Mouse (Mus musculus) liver, embryonic 14 days (tissue): ENCODE measurements around the gene Gspt1. TPM values are rescaled to one million over a fixed set of nuclear protein-coding genes. Genes with fewer than 3 reads are reported as not detected.

Source experiments
- polyA plus RNA-seq: library from polyadenylated mRNA; depleted of rRNA; stranded (reverse); fragments of >200 nt; gene quantifications from 2 replicates; pipeline ENCODE4 v1.2.3, GENCODE M21; 2012; rRNA removed

Gspt1 gene
- polyA plus RNA-seq: 44.3 and 44.6 TPM in 2 replicates

DNA sequence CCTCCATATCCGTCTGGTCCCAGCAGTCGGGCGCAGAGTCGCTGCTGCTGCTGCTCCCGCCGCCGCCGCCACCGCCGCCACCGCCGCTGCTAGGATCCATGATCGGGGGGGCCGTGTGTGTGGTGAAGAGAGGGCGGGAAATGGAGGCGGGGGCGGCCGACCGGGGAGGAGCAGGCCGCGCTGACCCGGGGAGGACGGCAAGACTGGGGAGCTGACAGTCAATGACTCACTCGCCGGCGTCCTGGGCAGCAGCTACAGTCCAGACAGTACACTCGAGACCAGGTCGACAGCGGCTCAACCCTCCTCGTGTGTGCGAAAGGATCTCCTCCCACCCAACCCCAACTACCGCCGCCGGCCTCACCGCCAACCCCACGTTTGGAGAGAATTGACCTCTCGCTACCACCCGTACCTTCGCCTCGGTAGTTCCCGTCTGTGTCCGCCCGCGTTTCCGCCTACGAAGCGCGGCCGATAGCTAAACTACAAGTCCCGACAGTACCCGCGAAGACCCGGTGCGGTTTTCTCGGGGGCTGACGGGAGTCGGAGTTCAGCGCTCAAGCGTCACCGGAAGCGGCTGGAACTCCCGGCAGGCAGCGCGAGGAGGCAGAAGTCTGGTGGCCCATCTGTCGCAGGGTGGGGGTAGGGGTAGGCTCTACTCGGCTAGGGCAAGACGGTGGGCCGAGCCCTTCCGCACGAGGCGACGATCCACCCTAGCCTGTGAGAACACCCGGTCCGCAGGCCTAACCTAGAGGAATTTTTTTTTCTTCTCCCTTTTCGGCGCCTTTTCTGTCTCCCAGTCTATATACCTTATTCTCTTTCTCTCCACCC is at the start of gene Gspt1:
Gspt1 (minus strand) TSS at position 428 of the 825 bp plus-strand sequence.

DNA sequence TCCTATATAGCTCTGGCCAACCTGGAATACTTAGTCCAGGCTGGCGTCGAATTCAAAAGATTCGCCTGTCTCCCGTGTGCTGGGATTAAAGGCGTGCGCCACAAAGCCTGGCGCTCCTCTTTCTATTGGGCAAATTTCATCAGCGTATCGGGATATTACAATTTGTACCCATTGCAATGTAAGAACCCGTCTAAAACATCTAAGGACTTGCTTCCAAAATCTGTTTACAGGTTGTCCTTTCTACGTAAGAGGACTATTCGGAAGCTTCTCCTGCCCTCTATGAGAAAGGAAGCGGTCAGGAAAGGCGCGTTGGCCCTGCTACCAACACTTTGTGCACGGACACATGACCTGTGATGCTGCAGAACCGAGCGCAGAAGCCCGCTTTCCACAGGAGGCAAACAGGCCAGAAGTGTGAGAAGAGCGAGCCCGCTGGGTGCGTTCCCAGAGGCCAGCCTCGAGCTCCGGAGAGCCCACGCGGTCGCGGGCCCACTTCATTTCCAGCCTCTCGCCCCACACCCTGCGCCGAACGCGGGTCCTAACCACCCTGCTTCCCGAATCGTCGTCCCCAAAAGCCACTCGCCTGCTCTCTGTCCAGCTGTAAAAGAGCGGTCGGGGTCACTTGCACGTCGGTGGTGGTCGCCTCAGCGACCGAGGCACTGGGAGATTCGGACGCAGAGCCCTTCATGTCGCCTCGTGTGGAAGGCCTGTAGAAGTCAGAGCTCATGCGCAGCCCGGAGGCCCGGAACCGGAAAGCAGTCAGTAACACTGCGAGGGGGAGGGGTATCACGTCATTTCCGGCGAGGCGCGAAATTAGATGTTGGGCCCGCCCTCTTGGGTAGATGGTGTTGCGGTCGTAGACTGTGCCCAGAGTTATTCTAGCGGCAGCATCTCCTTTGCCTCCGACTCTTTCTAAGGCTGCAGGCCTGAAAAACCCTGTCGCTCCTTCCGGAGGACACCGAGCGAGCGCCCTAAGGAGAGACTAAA is 51.3 kb downstream of the Gspt1 start, which contains the start of gene Rsl1d1:
Rsl1d1 (minus strand) TSS at position 761 of the 984 bp plus-strand sequence.

DNA sequence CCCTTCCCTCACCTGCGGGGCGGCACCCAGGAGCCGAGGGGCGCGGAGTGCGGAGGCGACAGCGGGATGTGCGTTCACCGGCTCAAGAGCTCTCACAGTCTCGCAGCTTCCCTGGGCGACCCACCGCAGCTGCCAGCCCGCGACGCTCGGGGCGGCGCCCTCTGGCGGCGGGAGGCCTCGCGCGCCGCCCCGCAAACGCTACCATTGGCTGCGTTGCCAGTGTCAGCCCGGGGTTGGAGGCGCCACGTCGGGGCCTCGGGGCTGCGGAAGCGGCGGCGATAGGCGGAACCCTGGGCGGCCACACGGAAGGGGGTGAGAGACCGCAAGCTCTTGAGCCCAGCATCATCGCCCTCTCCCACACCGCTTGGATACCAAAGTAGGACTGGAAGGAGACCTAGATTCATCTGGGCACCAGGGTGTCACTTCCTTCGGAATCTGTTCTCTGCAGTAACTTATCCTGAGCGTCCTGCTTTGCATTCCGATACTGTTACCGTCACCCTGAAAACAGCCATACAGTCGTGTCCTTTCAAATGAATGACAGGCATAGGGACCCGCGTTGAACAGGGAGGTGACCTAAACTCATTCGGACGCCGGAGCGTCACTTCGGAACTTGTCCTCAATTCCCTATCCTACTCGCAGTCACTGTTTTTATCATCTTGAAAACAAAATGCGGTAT is 77.8 kb downstream of the Gspt1 start, which contains the start of gene Zc3h7a:
Zc3h7a (minus strand) TSS at position 186 of the 676 bp plus-strand sequence.

Other genes starting within 250 kb of the Gspt1 start
- 2.2 and 2.4 TPM in 2 replicates for gene Snn, start 193.4 kb downstream of the Gspt1 start, polyA plus RNA-seq
- 10.7 and 15.4 TPM in 2 replicates for gene Litaf, start 188.2 kb downstream of the Gspt1 start, polyA plus RNA-seq
- 8.3 and 9.6 TPM in 2 replicates for gene Txndc11, start 119.7 kb downstream of the Gspt1 start, polyA plus RNA-seq
- gene Zc3h7a, start 77.9 kb downstream of the Gspt1 start, polyA plus RNA-seq: 58.7 and 64.6 TPM in 2 replicates
- gene Rsl1d1, start 51.0 kb downstream of the Gspt1 start, polyA plus RNA-seq: 49.0 and 54.7 TPM in 2 replicates
- 0.08 TPM in 1 of 2 replicates, not detected in the other for gene Tnfrsf17, start 59.5 kb upstream of the Gspt1 start, polyA plus RNA-seq
- 1.5 and 1.7 TPM in 2 replicates for gene Snx29, start 68.6 kb upstream of the Gspt1 start, polyA plus RNA-seq